Mouse (Mus musculus): Measurements from ENCODE around the gene Caln1.

GRCm38 (mm10) chr5:130765784-130766183 is 396.5 kb downstream of the Caln1 start:
- TF ChIP-seq GATA1 (IDR thresholded peaks at IDR 0.05; ENCODE audit: low read length) (no peak), TAL1 (IDR thresholded peaks at IDR 0.05; ENCODE audit: low read length) (no peak)

All from erythroblast, embryonic 14.5 days (primary cell).